ENCODE assay signal across 1 mouse cellular context in genomic region chr4:117359803-117360382, GRCm38 (mm10).
TF ChIP-seq lines count a peak whose summit lies in the region.

No protein-coding gene starts in this region.

TF ChIP-seq in CH12.LX, 34 proteins besides CTCF, POLR2A, EP300 and RAD21 (continued from another document):
- TF ChIP-seq SMC3 (IDR thresholded peaks at IDR 0.05; ENCODE audit: low read depth, low read length) (0 out of 2 replicates have a peak, but pooled peaks have one; percentile 1), ZC3H11A (IDR thresholded peaks at IDR 0.05; ENCODE audit: low read depth, low read length) (no peak), RCOR1 (conservative IDR thresholded peaks at IDR 0.05; ENCODE audit: low read depth, low read length) (peak; percentile 63; the same call in 1 of the 2 replicates), E2F4 (IDR thresholded peaks at IDR 0.05; ENCODE audit: insufficient replicate concordance, low read depth, low read length) (no peak), HCFC1 (IDR thresholded peaks at IDR 0.05; ENCODE audit: low read depth, low read length) (no peak; the same call in 1 of the 2 replicates), NRF1 (IDR thresholded peaks at IDR 0.05; ENCODE audit: low read depth, low read length) (no peak), ZKSCAN1 (IDR thresholded peaks at IDR 0.05; ENCODE audit: borderline replicate concordance, low read depth, low read length) (no peak), ZMIZ1 (IDR thresholded peaks at IDR 0.05; ENCODE audit: low read depth, low read length) (no peak), GABPA (IDR thresholded peaks at IDR 0.05; ENCODE audit: insufficient replicate concordance, low read depth, low read length) (no peak), ELF1 (IDR thresholded peaks at IDR 0.05; ENCODE audit: low read depth, low read length) (no peak), CHD1 (IDR thresholded peaks at IDR 0.05; ENCODE audit: low read depth, low read length) (0 out of 2 replicates have a peak, but pooled peaks have one; percentile 70), TCF12 (IDR thresholded peaks at IDR 0.05; ENCODE audit: low read depth, low read length) (peak; percentile 38; the same call in 1 of the 2 replicates), MAFK (IDR thresholded peaks at IDR 0.05; ENCODE audit: insufficient replicate concordance, low read length) (no peak), BHLHE40 (IDR thresholded peaks at IDR 0.05; ENCODE audit: low read depth, low read length) (peak; percentile 48)
TF ChIP-seq in CH12.LX: peak in this region for 13.
